Mouse (Mus musculus) monocyte, adult 5-6 weeks (primary cell): Measurements from ENCODE around the gene Mapk14. TPM values are rescaled to one million over a fixed set of nuclear protein-coding genes. Genes with fewer than 3 reads are reported as not detected.
"Not testable (repeated sequence)": the region's sequence is repeated elsewhere in the genome, so short reads cannot be mapped to it uniquely, and the experiment has no call there.

Source experiments
- ATAC-seq: fragments of 153-309, 156-312 bp; replicated peaks from 2 replicates; pipeline ENCODE4 v1.8.0; 2017; ENCODE audit warnings: mild to moderate bottlenecking; ENCODE audit not compliant: low TSS enrichment, insufficient number of reproducible peaks, severe bottlenecking, poor library complexity, low FRiP score
- total RNA-seq: library from RNA; stranded (forward); fragments of 200-1000, 200-491, 200-594 nt; gene quantifications from 3 replicates; pipeline ENCODE4 v1.2.3, GENCODE M21; 2017

Mapk14 gene
- total RNA-seq, 1 experiment from 2014 or later = 181 TPM

- ATAC-seq = no peak
These were observed 78.8 kb downstream of the Mapk14 start for GRCm38 (mm10) chr17:28769875-28770421.

- no peak for ATAC-seq
These were observed 80.2 kb downstream of the Mapk14 start for GRCm38 (mm10) chr17:28771289-28771688.

GRCm38 (mm10) chr17:28774303-28774702 is 83.2 kb downstream of the Mapk14 start:
- not testable (repeated sequence) for ATAC-seq

- ATAC-seq = no peak
These were observed 84.0 kb downstream of the Mapk14 start for GRCm38 (mm10) chr17:28775161-28775560.

GRCm38 (mm10) chr17:28776817-28777216 is 85.7 kb downstream of the Mapk14 start:
- no peak for ATAC-seq

- ATAC-seq = no peak
These were observed 86.3 kb downstream of the Mapk14 start for GRCm38 (mm10) chr17:28777231-28778005.

- ATAC-seq = no peak
These were observed 88.6 kb downstream of the Mapk14 start for GRCm38 (mm10) chr17:28779735-28780134.

GRCm38 (mm10) chr17:28780836-28781235 is 89.7 kb downstream of the Mapk14 start:
- no peak for ATAC-seq

GRCm38 (mm10) chr17:28781290-28782045 is 90.3 kb downstream of the Mapk14 start:
- ATAC-seq = no peak

GRCm38 (mm10) chr17:28785036-28785435 is 93.9 kb downstream of the Mapk14 start:
- ATAC-seq = no peak

- no peak for ATAC-seq
These were observed 96.4 kb downstream of the Mapk14 start for GRCm38 (mm10) chr17:28787507-28787906.

GRCm38 (mm10) chr17:28797031-28797430 is 105.9 kb downstream of the Mapk14 start:
- no peak for ATAC-seq

Other genes starting within 250 kb of the Mapk14 start
- gene Fkbp5, start 173.8 kb upstream of the Mapk14 start, total RNA-seq = 9.1 to 23.2 TPM (median 11.9 TPM) in 3 replicates
- 2.2 TPM in 1 of 3 replicates, not detected in the others for gene Armc12, start 160.5 kb upstream of the Mapk14 start, total RNA-seq
- not detected in 3 replicates for gene Clpsl2, start 141.9 kb upstream of the Mapk14 start, total RNA-seq
- gene Clps, start 130.6 kb upstream of the Mapk14 start, total RNA-seq = not detected in 3 replicates
- gene Lhfpl5, start 115.7 kb upstream of the Mapk14 start, total RNA-seq = not detected in 3 replicates
- gene Srpk1, start 68.6 kb upstream of the Mapk14 start, total RNA-seq = 82.1 to 102 TPM (median 82.6 TPM) in 3 replicates
- gene Slc26a8, start 1.1 kb upstream of the Mapk14 start, total RNA-seq = 0.97 to 1.5 TPM in 2 of 3 replicates, not detected in the other
- 10.1 to 17.4 TPM in 2 of 3 replicates, not detected in the other for gene AC170998.1, start 34.8 kb downstream of the Mapk14 start, total RNA-seq
- gene Mapk13, start 78.0 kb downstream of the Mapk14 start, total RNA-seq = 1.5 to 2.3 TPM (median 1.8 TPM) in 3 replicates
- gene Brpf3, start 109.8 kb downstream of the Mapk14 start, total RNA-seq = 6.7 to 16.8 TPM (median 7.3 TPM) in 3 replicates
- not detected in 3 replicates for gene Pnpla1, start 167.1 kb downstream of the Mapk14 start, total RNA-seq
- gene 4930539E08Rik, start 224.0 kb downstream of the Mapk14 start, total RNA-seq = 0.38 to 0.78 TPM in 2 of 3 replicates, not detected in the other